Comparison of ENCODE assay signal across 17 mouse cellular contexts in genomic region chr2:143978444-143979147, GRCm38 (mm10). TPM values are rescaled to one million over a fixed set of nuclear protein-coding genes. Genes with fewer than 3 reads are reported as not detected.
DNase-seq lines count a peak whose midpoint lies in the region; ATAC-seq and TF ChIP-seq lines count a peak whose summit lies in the region.
"Had no signal": no experiment of that assay in that cellular context is flagged by ENCODE, and none has a peak within 500 bp of the region (broad histone marks: within the 10 kb centered on the region; RNA-seq: fewer than 3 reads in every experiment).

No protein-coding gene starts in this region.

- H3K9ac ChIP-seq in kidney, postnatal 0 days (ENCODE audit: low read depth, low read length) = no peak overlapping the region
- no peak overlapping the region for H3K9ac ChIP-seq in liver, postnatal 0 days (replicated peaks)
- no peak overlapping the region for H3K9ac ChIP-seq in kidney, embryonic 14.5 days (ENCODE audit: low read depth, low read length)
- H3K9ac ChIP-seq: embryonic facial prominence, embryonic 12.5 days; forebrain, embryonic 13.5 days; liver, embryonic 13.5 days; midbrain, embryonic 15.5 days; neural tube, embryonic 15.5 days had no signal

- H3K36me3 ChIP-seq in kidney, postnatal 0 days (ENCODE audit: insufficient read depth, low read length) = peaks cover 10% of the 10 kb centered on the region
- no peaks in the 10 kb centered on the region for H3K36me3 ChIP-seq in thymus, adult 2 months (ENCODE audit: control insufficient read depth, insufficient read depth, low read length)
- peaks cover 41% of the 10 kb centered on the region for H3K36me3 ChIP-seq in liver, postnatal 0 days (replicated peaks; ENCODE audit: insufficient read depth, low read length)
- peaks cover 3% of the 10 kb centered on the region for H3K36me3 ChIP-seq in splenic B cell, adult 2 months (ENCODE audit: control insufficient read depth, insufficient read depth, low read length, poor library complexity, severe bottlenecking)
- peaks cover 24% of the 10 kb centered on the region for H3K36me3 ChIP-seq in kidney, embryonic 14.5 days (ENCODE audit: control insufficient read depth, insufficient read depth, low read length)
- H3K36me3 ChIP-seq: midbrain, embryonic 15.5 days; neural tube, embryonic 15.5 days had no signal

- no peak for TF ChIP-seq POLR2A in thymus, adult 2 months (IDR thresholded peaks at IDR 0.05; ENCODE audit: control insufficient read depth, extremely low read depth, insufficient read depth, low read length, poor library complexity)

- WGBS in kidney, postnatal 0 days = 81% methylated on average over 8 of the region's 8 CpGs
- WGBS in thymus, adult 2 months = 96% methylated on average over 8 of the region's 8 CpGs
- 68% methylated on average over 8 of the region's 8 CpGs for WGBS in liver, postnatal 0 days (ENCODE audit: insufficient replicate concordance)
- 89% methylated on average over 8 of the region's 8 CpGs for WGBS in kidney, embryonic 14.5 days

- peak; percentile 47; the same call in 1 of the 2 replicates for TF ChIP-seq CTCF in kidney, postnatal 0 days (IDR thresholded peaks at IDR 0.05; ENCODE audit: low read depth)
- TF ChIP-seq CTCF in thymus, adult 2 months (IDR thresholded peaks at IDR 0.05; ENCODE audit: borderline replicate concordance, control insufficient read depth, extremely low read depth, insufficient read depth, low read length, poor library complexity) = no peak
- TF ChIP-seq CTCF in liver, postnatal 0 days (IDR thresholded peaks at IDR 0.05; ENCODE audit: low read depth) = peak; percentile 47

- ATAC-seq in kidney, postnatal 0 days (replicated peaks; ENCODE audit: low FRiP score, low read depth) = no peak
- 0 out of 2 replicates have a peak, but pooled peaks have one; percentile 23 for ATAC-seq in liver, postnatal 0 days
- ATAC-seq in kidney, embryonic 14.5 days (ENCODE audit: low FRiP score, low TSS enrichment) = no peak
- ATAC-seq: forebrain, embryonic 13.5 days; midbrain, embryonic 15.5 days had no signal

- no peak overlapping the region for H3K4me2 ChIP-seq in kidney, postnatal 0 days (ENCODE audit: low read length)
- H3K4me2 ChIP-seq in liver, postnatal 0 days (ENCODE audit: low read depth, low read length) = no peak overlapping the region
- no peak overlapping the region for H3K4me2 ChIP-seq in kidney, embryonic 14.5 days (replicated peaks; ENCODE audit: low read depth, low read length)
- H3K4me2 ChIP-seq: embryonic facial prominence, embryonic 12.5 days; forebrain, embryonic 13.5 days; liver, embryonic 13.5 days; midbrain, embryonic 15.5 days; neural tube, embryonic 15.5 days had no signal

- H3K27me3 ChIP-seq in kidney, postnatal 0 days (ENCODE audit: insufficient read depth, low read length) = no peaks in the 10 kb centered on the region
- H3K27me3 ChIP-seq in thymus, adult 2 months (ENCODE audit: control insufficient read depth, insufficient read depth, low read length) = no peaks in the 10 kb centered on the region
- no peaks in the 10 kb centered on the region for H3K27me3 ChIP-seq in liver, postnatal 0 days (ENCODE audit: insufficient read depth, low read length)
- no peaks in the 10 kb centered on the region for H3K27me3 ChIP-seq in splenic B cell, adult 2 months (ENCODE audit: control insufficient read depth, insufficient read depth, low read length, poor library complexity, severe bottlenecking)
- H3K27me3 ChIP-seq in kidney, embryonic 14.5 days (ENCODE audit: control insufficient read depth, insufficient read depth, low read length) = no peaks in the 10 kb centered on the region
- H3K27me3 ChIP-seq: embryonic facial prominence, embryonic 12.5 days; forebrain, embryonic 13.5 days; liver, embryonic 13.5 days; midbrain, embryonic 15.5 days; neural tube, embryonic 15.5 days had no signal

- no peaks in the 10 kb centered on the region for H3K9me3 ChIP-seq in kidney, postnatal 0 days (replicated peaks; ENCODE audit: low read length)
- H3K9me3 ChIP-seq in liver, postnatal 0 days (ENCODE audit: low read length) = no peaks in the 10 kb centered on the region
- H3K9me3 ChIP-seq in kidney, embryonic 14.5 days (ENCODE audit: control insufficient read depth, low read length) = no peaks in the 10 kb centered on the region
- H3K9me3 ChIP-seq: embryonic facial prominence, embryonic 12.5 days; forebrain, embryonic 13.5 days; liver, embryonic 13.5 days; midbrain, embryonic 15.5 days; neural tube, embryonic 15.5 days had no signal

- no peak overlapping the region for H3K4me3 ChIP-seq in kidney, postnatal 0 days (replicated peaks; ENCODE audit: low read depth, low read length)
- no peak overlapping the region for H3K4me3 ChIP-seq in thymus, adult 2 months (ENCODE audit: control insufficient read depth, insufficient read depth, low read length)
- no peak overlapping the region for H3K4me3 ChIP-seq in liver, postnatal 0 days (ENCODE audit: low read depth, low read length)
- H3K4me3 ChIP-seq in kidney, embryonic 14.5 days (ENCODE audit: low read length) = no peak overlapping the region
- H3K4me3 ChIP-seq: embryonic facial prominence, embryonic 12.5 days; forebrain, embryonic 13.5 days; liver, embryonic 13.5 days; midbrain, embryonic 15.5 days; neural tube, embryonic 15.5 days had no signal

- no peak for TF ChIP-seq EP300 in liver, postnatal 0 days (IDR thresholded peaks at IDR 0.05; ENCODE audit: low read depth)

- H3K27ac ChIP-seq in kidney, postnatal 0 days = no peak overlapping the region
- no peak overlapping the region for H3K27ac ChIP-seq in thymus, adult 2 months (ENCODE audit: control insufficient read depth, insufficient read depth, low read length)
- H3K27ac ChIP-seq in liver, postnatal 0 days (ENCODE audit: low read depth) = 0 out of 2 replicates have a peak overlapping the region, but pooled peaks have one; percentile 24
- no peak overlapping the region for H3K27ac ChIP-seq in kidney, embryonic 14.5 days (ENCODE audit: low read depth, low read length)
- H3K27ac ChIP-seq: embryonic facial prominence, embryonic 12.5 days; forebrain, embryonic 13.5 days; liver, embryonic 13.5 days; midbrain, embryonic 15.5 days; neural tube, embryonic 15.5 days had no signal

- H3K4me1 ChIP-seq in kidney, postnatal 0 days (replicated peaks; ENCODE audit: insufficient read depth, low read length) = no peaks in the 10 kb centered on the region
- 0 out of 2 replicates have a peak, but pooled peaks cover under 1% of the 10 kb centered on the region for H3K4me1 ChIP-seq in thymus, adult 2 months (replicated peaks; ENCODE audit: control insufficient read depth, insufficient read depth, low read length)
- H3K4me1 ChIP-seq in liver, postnatal 0 days (ENCODE audit: insufficient read depth) = peaks cover 13% of the 10 kb centered on the region
- H3K4me1 ChIP-seq in kidney, embryonic 14.5 days (ENCODE audit: control insufficient read depth, insufficient read depth, low read length) = no peaks in the 10 kb centered on the region
- H3K4me1 ChIP-seq: embryonic facial prominence, embryonic 12.5 days; forebrain, embryonic 13.5 days; midbrain, embryonic 15.5 days had no signal

- DNase-seq in kidney, postnatal 0 days (ENCODE audit: low spot score) = no peak
- DNase-seq in kidney, postnatal 25 days = no peak
- peak; percentile 20 for DNase-seq in thymus, postnatal 4 days
- DNase-seq in thymus, adult 2 months = no peak
- DNase-seq in liver, postnatal 0 days = no peak
- peak; percentile 20 for DNase-seq in splenic B cell, adult 2 months (ENCODE audit: low read depth, low spot score)
- no peak for DNase-seq in cerebellum, postnatal 25 days
- DNase-seq: cerebellum, adult 9-10 months; heart, adult 18-20 months; kidney, adult 18-20 months; liver, embryonic 13.5 days; right cerebral cortex, postnatal 14 days had no signal

RNA-seq across cellular contexts. Expression of gene Rrbp1, which starts 32.5 kb away (rescaled TPM):
- 68.7 and 81.7 TPM in 2 replicates for polyA plus RNA-seq in kidney, postnatal 0 days (2015; fragmentation: Nextera tagmentation; extraction: Ambion mirVana)
- polyA plus RNA-seq in thymus, adult 2 months (2012; rRNA removed) = 28.7 and 33.8 TPM in 2 replicates
- 74.3 and 74.7 TPM in 2 replicates for polyA plus RNA-seq in liver, postnatal 0 days (2015; fragmentation: Nextera tagmentation; extraction: Ambion mirVana)
- polyA plus RNA-seq in kidney, embryonic 14.5 days (2014; fragmentation: Nextera tagmentation; extraction: Ambion mirVana) = 95.4 and 97.1 TPM in 2 replicates

RNA-seq across cellular contexts. Expression of gene Banf2, which starts 54.3 kb away (rescaled TPM):
- polyA plus RNA-seq in kidney, postnatal 0 days (2015; fragmentation: Nextera tagmentation; extraction: Ambion mirVana) = not detected in 2 replicates
- not detected in 2 replicates for polyA plus RNA-seq in thymus, adult 2 months (2012; rRNA removed)
- not detected in 2 replicates for polyA plus RNA-seq in liver, postnatal 0 days (2015; fragmentation: Nextera tagmentation; extraction: Ambion mirVana)
- polyA plus RNA-seq in kidney, embryonic 14.5 days (2014; fragmentation: Nextera tagmentation; extraction: Ambion mirVana) = not detected in 2 replicates
- polyA plus RNA-seq: embryonic facial prominence, embryonic 12.5 days; forebrain, embryonic 13.5 days; liver, embryonic 13.5 days; midbrain, embryonic 15.5 days; neural tube, embryonic 15.5 days had no signal

Comparison
In these comparisons a context has a peak if more than half of its experiments do, and no peak if none do; other contexts are left out.
1. DNase-seq: peak in thymus, postnatal 4 days (single experiment) and splenic B cell, adult 2 months (single experiment); none in kidney, postnatal 0 days (single experiment), kidney, postnatal 25 days (0 of 2), thymus, adult 2 months (single experiment), liver, postnatal 0 days (single experiment) and cerebellum, postnatal 25 days (0 of 2).